In genomic region chr5:92728252-92728828, GRCm38 (mm10) we compare ENCODE assay signal across 8 mouse cellular contexts. TPM values are rescaled to one million over a fixed set of nuclear protein-coding genes. Genes with fewer than 3 reads are reported as not detected.
DNase-seq lines count a peak whose midpoint lies in the region; ATAC-seq lines count a peak whose summit lies in the region.

No protein-coding gene starts in this region.

- H3K4me1 ChIP-seq in kidney, embryonic 14.5 days (ENCODE audit: control insufficient read depth, insufficient read depth, low read length): peaks cover 12% of the 10 kb centered on the region; the same call in 1 of the 2 replicates
- peaks cover 13% of the 10 kb centered on the region for H3K4me1 ChIP-seq in kidney, embryonic 16.5 days (ENCODE audit: insufficient read depth, low read length)
- no peaks in the 10 kb centered on the region for H3K4me1 ChIP-seq in limb, embryonic 11.5 days (ENCODE audit: control insufficient read depth, insufficient read depth, low read length)

- no peak overlapping the region for H3K4me3 ChIP-seq in kidney, embryonic 14.5 days (ENCODE audit: low read length)
- H3K4me3 ChIP-seq in kidney, embryonic 16.5 days (ENCODE audit: low read length): no peak overlapping the region
- H3K4me3 ChIP-seq in limb, embryonic 11.5 days (ENCODE audit: low read depth, low read length): no peak overlapping the region

- H3K9me3 ChIP-seq in kidney, embryonic 14.5 days (ENCODE audit: control insufficient read depth, low read length): no peaks in the 10 kb centered on the region
- H3K9me3 ChIP-seq in kidney, embryonic 16.5 days (ENCODE audit: low read length): no peaks in the 10 kb centered on the region
- H3K9me3 ChIP-seq in limb, embryonic 11.5 days (ENCODE audit: control insufficient read depth, low read length): no peaks in the 10 kb centered on the region

- no peak overlapping the region for H3K4me2 ChIP-seq in kidney, embryonic 14.5 days (replicated peaks; ENCODE audit: low read depth, low read length)
- no peak overlapping the region for H3K4me2 ChIP-seq in kidney, embryonic 16.5 days (replicated peaks; ENCODE audit: low read depth, low read length)
- no peak overlapping the region for H3K4me2 ChIP-seq in limb, embryonic 11.5 days (ENCODE audit: low read depth, severe bottlenecking)

- no peak overlapping the region for H3K27ac ChIP-seq in kidney, embryonic 14.5 days (ENCODE audit: low read depth, low read length)
- H3K27ac ChIP-seq in kidney, embryonic 16.5 days (ENCODE audit: low read length): no peak overlapping the region
- H3K27ac ChIP-seq in limb, embryonic 11.5 days (replicated peaks; ENCODE audit: low read depth, low read length): no peak overlapping the region

- no peaks in the 10 kb centered on the region for H3K27me3 ChIP-seq in kidney, embryonic 14.5 days (ENCODE audit: control insufficient read depth, insufficient read depth, low read length)
- H3K27me3 ChIP-seq in kidney, embryonic 16.5 days (ENCODE audit: insufficient read depth, low read length): no peaks in the 10 kb centered on the region
- no peaks in the 10 kb centered on the region for H3K27me3 ChIP-seq in limb, embryonic 11.5 days (ENCODE audit: control insufficient read depth, insufficient read depth, low read length)

- no peak for ATAC-seq in kidney, embryonic 14.5 days (ENCODE audit: low FRiP score, low TSS enrichment)
- peak; percentile 43; the same call in 1 of the 2 replicates for ATAC-seq in kidney, embryonic 16.5 days (ENCODE audit: low FRiP score, low TSS enrichment)
- ATAC-seq in limb, embryonic 11.5 days (ENCODE audit: insufficient number of reproducible peaks, low FRiP score, low TSS enrichment, low read depth): no peak
- no peak for ATAC-seq in monocyte, adult 5-6 weeks (replicated peaks; ENCODE audit: insufficient number of reproducible peaks, low FRiP score, low TSS enrichment, poor library complexity, severe bottlenecking)

- 31% methylated on average over 5 of the region's 5 CpGs for WGBS in kidney, embryonic 14.5 days
- 38% methylated on average over 5 of the region's 5 CpGs for WGBS in kidney, embryonic 16.5 days
- 51% methylated on average over 5 of the region's 5 CpGs for WGBS in limb, embryonic 11.5 days

- no peaks in the 10 kb centered on the region for H3K36me3 ChIP-seq in kidney, embryonic 14.5 days (ENCODE audit: control insufficient read depth, insufficient read depth, low read length)
- H3K36me3 ChIP-seq in kidney, embryonic 16.5 days (ENCODE audit: insufficient read depth, low read length): no peaks in the 10 kb centered on the region
- H3K36me3 ChIP-seq in limb, embryonic 11.5 days (ENCODE audit: control insufficient read depth, insufficient read depth, low read length): no peaks in the 10 kb centered on the region

- no peak overlapping the region for H3K9ac ChIP-seq in kidney, embryonic 14.5 days (ENCODE audit: low read depth, low read length)
- H3K9ac ChIP-seq in kidney, embryonic 16.5 days (replicated peaks; ENCODE audit: low read length): no peak overlapping the region
- H3K9ac ChIP-seq in limb, embryonic 11.5 days (ENCODE audit: low read length): no peak overlapping the region

- DNase-seq in kidney, adult 11 months: peak; percentile 48
- peak; percentile 46 to 47 for DNase-seq in cerebellum, adult 18-20 months
- DNase-seq in frontal cortex, postnatal 25 days (ENCODE audit: low spot score in 2 of 2): peak; percentile 31 to 43
- DNase-seq in limb, embryonic 11.5 days (ENCODE audit: low spot score): peak; percentile 48
- DNase-seq in retina, postnatal 1 day: peak; percentile 85

RNA-seq across cellular contexts. Expression of gene Shroom3, which starts 45.1 kb away (rescaled TPM):
- polyA plus RNA-seq in kidney, embryonic 14.5 days (2014; fragmentation: Nextera tagmentation; extraction: Ambion mirVana): 10.3 and 16.0 TPM in 2 replicates
- polyA plus RNA-seq in kidney, embryonic 16.5 days (2015; fragmentation: Nextera tagmentation; extraction: Ambion mirVana): 8.1 and 8.3 TPM in 2 replicates
- polyA plus RNA-seq in limb, embryonic 11.5 days (2014; fragmentation: Nextera tagmentation; extraction: Ambion mirVana): 3.8 and 5.8 TPM in 2 replicates
- total RNA-seq in monocyte, adult 5-6 weeks (2017): not detected in 3 replicates

RNA-seq across cellular contexts. Expression of gene Ccdc158, which starts 53.3 kb away (rescaled TPM):
- polyA plus RNA-seq in kidney, embryonic 14.5 days (2014; fragmentation: Nextera tagmentation; extraction: Ambion mirVana): 0.64 and 1.1 TPM in 2 replicates
- polyA plus RNA-seq in kidney, embryonic 16.5 days (2015; fragmentation: Nextera tagmentation; extraction: Ambion mirVana): 1.0 and 1.1 TPM in 2 replicates
- polyA plus RNA-seq in limb, embryonic 11.5 days (2014; fragmentation: Nextera tagmentation; extraction: Ambion mirVana): 0.62 and 0.69 TPM in 2 replicates
- 1.5 to 6.4 TPM (median 2.9 TPM) in 3 replicates for total RNA-seq in monocyte, adult 5-6 weeks (2017)
